Mouse (Mus musculus): ENCODE results near the gene Glis3. TPM values are rescaled to one million over a fixed set of nuclear protein-coding genes. Genes with fewer than 3 reads are reported as not detected.

Glis3 gene
- total and polyA plus RNA-seq, 3 experiments, result 0.27 TPM; not detected in 2

- H3K4me3 ChIP-seq (ENCODE audit: low read depth, low read length), result no peak overlapping the region
- ATAC-seq (ENCODE audit: extremely low read depth, insufficient number of reproducible peaks, low FRiP score, poor library complexity, severe bottlenecking) (no peak), DNase-seq (ENCODE audit: low spot score) (no peak)
- TF ChIP-seq POLR2AphosphoS5 (IDR thresholded peaks at IDR 0.05; ENCODE audit: insufficient replicate concordance, low read depth, low read length) (no peak), GATA2 (IDR thresholded peaks at IDR 0.05; ENCODE audit: borderline replicate concordance, low read depth, low read length) (no peak), CTCF (IDR thresholded peaks at IDR 0.05; ENCODE audit: low read depth, low read length) (no peak), TAL1 (conservative IDR thresholded peaks at IDR 0.05; ENCODE audit: low read depth, low read length) (no peak), GATA1 (IDR thresholded peaks at IDR 0.05; ENCODE audit: borderline replicate concordance, low read length) (no peak)
- no peaks in the 10 kb centered on the region for H3K36me3 ChIP-seq (replicated peaks)
- H3K9me3 ChIP-seq (replicated peaks), result no peaks in the 10 kb centered on the region
- H3K4me1 ChIP-seq (ENCODE audit: insufficient read depth, low read depth, low read length), result no peaks in the 10 kb centered on the region
- H3K27me3 ChIP-seq (ENCODE audit: insufficient read depth, low read length), result no peaks in the 10 kb centered on the region; the same call in 1 of the 2 replicates
Observed at GRCm38 (mm10) chr19:28576619-28577018, 103.3 kb downstream of the Glis3 start.

GRCm38 (mm10) chr19:28573641-28574040, 106.2 kb downstream of the Glis3 start:
- Histone ChIP-seq H3K9me3 (replicated peaks) (no peaks in the 10 kb centered on the region), H3K4me1 (ENCODE audit: insufficient read depth, low read depth, low read length) (no peaks in the 10 kb centered on the region), H3K36me3 (replicated peaks) (no peaks in the 10 kb centered on the region), H3K27me3 (ENCODE audit: insufficient read depth, low read length) (no peaks in the 10 kb centered on the region; the same call in 1 of the 2 replicates), H3K4me3 (ENCODE audit: low read depth, low read length) (no peak overlapping the region)
- DNase-seq (ENCODE audit: low spot score) (no peak), ATAC-seq (ENCODE audit: extremely low read depth, insufficient number of reproducible peaks, low FRiP score, poor library complexity, severe bottlenecking) (no peak)
- TF ChIP-seq TAL1 (conservative IDR thresholded peaks at IDR 0.05; ENCODE audit: low read depth, low read length) (no peak), GATA1 (IDR thresholded peaks at IDR 0.05; ENCODE audit: borderline replicate concordance, low read length) (no peak), POLR2AphosphoS5 (IDR thresholded peaks at IDR 0.05; ENCODE audit: insufficient replicate concordance, low read depth, low read length) (no peak), GATA2 (IDR thresholded peaks at IDR 0.05; ENCODE audit: borderline replicate concordance, low read depth, low read length) (no peak), CTCF (IDR thresholded peaks at IDR 0.05; ENCODE audit: low read depth, low read length) (no peak)

DNA sequence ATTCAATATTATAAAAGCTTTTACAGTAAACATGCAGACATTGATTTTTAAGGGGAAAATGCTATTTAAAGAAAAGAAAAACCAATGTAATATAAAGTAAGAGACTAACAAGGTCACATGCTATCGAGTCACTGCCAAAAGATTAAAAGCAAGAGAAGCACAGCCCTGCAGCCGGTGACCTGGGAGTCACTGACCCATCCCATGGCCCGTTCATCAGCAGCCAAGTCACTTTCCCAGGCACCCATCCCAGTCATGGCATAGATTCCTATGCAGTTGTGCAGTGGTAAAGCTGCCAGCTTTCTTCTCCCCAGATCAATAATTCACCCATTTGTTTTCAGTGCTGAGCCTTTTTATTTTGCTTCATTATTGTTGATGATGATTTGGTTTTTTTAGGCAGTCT, 110.0 kb downstream of the Glis3 start:
- TF ChIP-seq GATA2 (IDR thresholded peaks at IDR 0.05; ENCODE audit: borderline replicate concordance, low read depth, low read length) (no peak), POLR2AphosphoS5 (IDR thresholded peaks at IDR 0.05; ENCODE audit: insufficient replicate concordance, low read depth, low read length) (no peak), TAL1 (conservative IDR thresholded peaks at IDR 0.05; ENCODE audit: low read depth, low read length) (no peak), GATA1 (IDR thresholded peaks at IDR 0.05; ENCODE audit: borderline replicate concordance, low read length) (no peak), CTCF (IDR thresholded peaks at IDR 0.05; ENCODE audit: low read depth, low read length) (no peak)
- Histone ChIP-seq H3K4me3 (ENCODE audit: low read depth, low read length) (no peak overlapping the region), H3K27me3 (ENCODE audit: insufficient read depth, low read length) (no peaks in the 10 kb centered on the region; the same call in 1 of the 2 replicates), H3K36me3 (replicated peaks) (no peaks in the 10 kb centered on the region), H3K4me1 (ENCODE audit: insufficient read depth, low read depth, low read length) (no peaks in the 10 kb centered on the region), H3K9me3 (replicated peaks) (no peaks in the 10 kb centered on the region)
- DNase-seq (ENCODE audit: low spot score) (no peak), ATAC-seq (ENCODE audit: extremely low read depth, insufficient number of reproducible peaks, low FRiP score, poor library complexity, severe bottlenecking) (no peak)

DNA sequence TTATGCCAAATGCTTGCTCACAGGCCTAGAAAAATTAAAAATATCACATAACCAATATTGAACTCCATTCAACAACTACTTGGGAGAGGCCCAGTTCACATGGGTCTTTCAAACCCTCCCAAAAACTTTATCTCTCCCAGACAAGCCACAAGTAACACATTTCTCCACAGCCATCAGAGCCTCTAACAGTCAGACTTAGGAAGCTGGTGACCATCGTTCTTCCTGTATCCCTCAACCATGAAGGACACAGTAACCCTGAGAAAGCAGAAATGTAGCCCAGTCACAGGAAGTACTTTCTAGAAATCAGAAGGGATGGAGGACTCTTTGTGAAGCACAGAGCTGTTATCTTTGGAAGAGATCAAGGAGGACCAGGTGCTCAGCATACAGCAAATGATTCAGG, 112.8 kb downstream of the Glis3 start:
- no peak overlapping the region for H3K4me3 ChIP-seq (ENCODE audit: low read depth, low read length)
- no peaks in the 10 kb centered on the region for H3K4me1 ChIP-seq (ENCODE audit: insufficient read depth, low read depth, low read length)

DNA sequence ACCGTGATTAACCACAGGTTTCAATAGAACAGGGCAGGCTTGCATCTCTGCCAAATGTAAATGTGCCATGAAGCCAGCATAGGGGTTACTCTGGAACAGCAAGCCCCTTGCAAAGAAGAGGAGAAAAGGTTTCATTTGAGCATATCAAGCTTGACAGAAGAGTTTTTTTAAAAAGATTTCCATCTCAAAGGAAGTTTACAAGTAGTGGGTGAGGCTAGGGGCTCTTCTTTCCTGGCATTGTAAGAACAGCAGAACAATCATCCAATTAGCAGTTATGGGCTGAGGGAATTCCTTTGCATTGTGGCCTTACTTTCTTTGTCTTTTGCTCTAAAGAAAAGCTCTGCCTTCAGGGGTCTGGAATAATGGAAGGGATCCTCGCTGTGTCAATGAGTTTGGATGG, 113.3 kb downstream of the Glis3 start:
- Histone ChIP-seq H3K4me3 (ENCODE audit: low read depth, low read length) (no peak overlapping the region), H3K36me3 (replicated peaks) (no peaks in the 10 kb centered on the region), H3K4me1 (ENCODE audit: insufficient read depth, low read depth, low read length) (no peaks in the 10 kb centered on the region), H3K27me3 (ENCODE audit: insufficient read depth, low read length) (no peaks in the 10 kb centered on the region; the same call in 1 of the 2 replicates), H3K9me3 (replicated peaks) (no peaks in the 10 kb centered on the region)
- TF ChIP-seq TAL1 (conservative IDR thresholded peaks at IDR 0.05; ENCODE audit: low read depth, low read length), result no peak
- no peak for TF ChIP-seq GATA1 (IDR thresholded peaks at IDR 0.05; ENCODE audit: borderline replicate concordance, low read length)
- TF ChIP-seq GATA2 (IDR thresholded peaks at IDR 0.05; ENCODE audit: borderline replicate concordance, low read depth, low read length), result no peak
- no peak for TF ChIP-seq CTCF (IDR thresholded peaks at IDR 0.05; ENCODE audit: low read depth, low read length)
- no peak for TF ChIP-seq POLR2AphosphoS5 (IDR thresholded peaks at IDR 0.05; ENCODE audit: insufficient replicate concordance, low read depth, low read length)
- ATAC-seq (ENCODE audit: extremely low read depth, insufficient number of reproducible peaks, low FRiP score, poor library complexity, severe bottlenecking), result no peak
- DNase-seq (ENCODE audit: low spot score), result no peak

More for the DNA sequence above, 112.8 kb downstream of the Glis3 start:
- ATAC-seq (ENCODE audit: extremely low read depth, insufficient number of reproducible peaks, low FRiP score, poor library complexity, severe bottlenecking) (no peak), DNase-seq (ENCODE audit: low spot score) (no peak)
- TF ChIP-seq CTCF (IDR thresholded peaks at IDR 0.05; ENCODE audit: low read depth, low read length), result no peak
- no peak for TF ChIP-seq GATA2 (IDR thresholded peaks at IDR 0.05; ENCODE audit: borderline replicate concordance, low read depth, low read length)
- TF ChIP-seq POLR2AphosphoS5 (IDR thresholded peaks at IDR 0.05; ENCODE audit: insufficient replicate concordance, low read depth, low read length), result no peak
- TF ChIP-seq GATA1 (IDR thresholded peaks at IDR 0.05; ENCODE audit: borderline replicate concordance, low read length), result no peak
- no peak for TF ChIP-seq TAL1 (conservative IDR thresholded peaks at IDR 0.05; ENCODE audit: low read depth, low read length)
- H3K36me3 ChIP-seq (replicated peaks), result no peaks in the 10 kb centered on the region
- H3K27me3 ChIP-seq (ENCODE audit: insufficient read depth, low read length), result no peaks in the 10 kb centered on the region; the same call in 1 of the 2 replicates
- H3K9me3 ChIP-seq (replicated peaks), result no peaks in the 10 kb centered on the region

DNA sequence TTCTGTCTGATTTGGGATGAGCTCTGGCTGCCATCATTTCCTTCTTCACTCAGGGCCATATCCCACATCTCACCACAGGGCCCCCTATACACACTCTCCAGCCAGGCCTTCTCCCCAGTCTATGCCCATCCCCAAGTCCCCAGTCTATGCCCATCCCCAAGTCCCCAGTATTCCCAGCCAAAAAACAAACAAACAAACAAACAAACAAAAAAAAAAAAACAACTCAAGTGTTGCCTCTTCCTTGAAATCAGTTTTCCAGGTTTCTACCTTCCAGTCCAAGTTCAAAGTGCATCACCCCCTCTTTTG, 118.2 kb downstream of the Glis3 start:
- no peaks in the 10 kb centered on the region for H3K36me3 ChIP-seq (replicated peaks)
- H3K4me1 ChIP-seq (ENCODE audit: insufficient read depth, low read depth, low read length), result no peaks in the 10 kb centered on the region
- H3K27me3 ChIP-seq (ENCODE audit: insufficient read depth, low read length), result no peaks in the 10 kb centered on the region; the same call in 1 of the 2 replicates
- H3K4me3 ChIP-seq (ENCODE audit: low read depth, low read length), result no peak overlapping the region
- ATAC-seq (ENCODE audit: extremely low read depth, insufficient number of reproducible peaks, low FRiP score, poor library complexity, severe bottlenecking) (no peak), DNase-seq (ENCODE audit: low spot score) (no peak)
- no peak for TF ChIP-seq GATA1 (IDR thresholded peaks at IDR 0.05; ENCODE audit: borderline replicate concordance, low read length)
- no peaks in the 10 kb centered on the region for H3K9me3 ChIP-seq (replicated peaks)
